Mouse (Mus musculus) lung, postnatal 14 days (tissue): ENCODE data around the gene Tmem175.
"Not testable (repeated sequence)": the region's sequence is repeated elsewhere in the genome, so short reads cannot be mapped to it uniquely, and the experiment has no call there.

Source experiments
- DNase-seq: peaks from one replicate; pipeline ENCODE4 v3.0.0; 2021

Gene Tmem175

GRCm38 (mm10) chr5:108629634-108630483 is at the start of gene Tmem175, which contains the start of gene Gak:
TSS of gene Tmem175 (plus strand) at chr5:108629770.
TSS of gene Gak (minus strand) at chr5:108629755.
- DNase-seq: peak; percentile 93

GRCm38 (mm10) chr5:108581361-108581891 is 48.1 kb upstream of the Tmem175 start:
- no peak for DNase-seq

- DNase-seq: peak; percentile 9
These were observed 29.6 kb upstream of the Tmem175 start for GRCm38 (mm10) chr5:108599923-108600322.

GRCm38 (mm10) chr5:108602537-108602936 is 27.0 kb upstream of the Tmem175 start:
- DNase-seq: no peak

- no peak for DNase-seq
These were observed 19.1 kb upstream of the Tmem175 start for GRCm38 (mm10) chr5:108610426-108610825.

GRCm38 (mm10) chr5:108621870-108622269 is 7.7 kb upstream of the Tmem175 start:
- DNase-seq: no peak

GRCm38 (mm10) chr5:108626050-108626660 is 3.4 kb upstream of the Tmem175 start:
- DNase-seq: no peak

GRCm38 (mm10) chr5:108628891-108629633 is 508 bp upstream of the Tmem175 start:
- no peak for DNase-seq

- no peak for DNase-seq
These were observed 4.1 kb downstream of the Tmem175 start for GRCm38 (mm10) chr5:108633676-108634075.

GRCm38 (mm10) chr5:108634088-108634487 is 4.5 kb downstream of the Tmem175 start:
- not testable (repeated sequence) for DNase-seq

GRCm38 (mm10) chr5:108636172-108636571 is 6.6 kb downstream of the Tmem175 start:
- DNase-seq: no peak

GRCm38 (mm10) chr5:108643674-108644073 is 14.1 kb downstream of the Tmem175 start:
- DNase-seq: no peak

GRCm38 (mm10) chr5:108645651-108646342 is 16.2 kb downstream of the Tmem175 start:
- peak; percentile 15 for DNase-seq

GRCm38 (mm10) chr5:108646343-108646660 is 16.7 kb downstream of the Tmem175 start:
- no peak for DNase-seq

GRCm38 (mm10) chr5:108647311-108647710 is 17.7 kb downstream of the Tmem175 start:
- DNase-seq: no peak

GRCm38 (mm10) chr5:108647820-108648465 is 18.4 kb downstream of the Tmem175 start:
- DNase-seq: no peak

GRCm38 (mm10) chr5:108648937-108649576 is 19.5 kb downstream of the Tmem175 start:
- DNase-seq: no peak

GRCm38 (mm10) chr5:108650341-108650740 is 20.8 kb downstream of the Tmem175 start:
- no peak for DNase-seq

- no peak for DNase-seq
These were observed 21.7 kb downstream of the Tmem175 start for GRCm38 (mm10) chr5:108651136-108651720.

GRCm38 (mm10) chr5:108651823-108652222 is 22.3 kb downstream of the Tmem175 start:
- peak; percentile 73 for DNase-seq

- DNase-seq: no peak
These were observed 23.8 kb downstream of the Tmem175 start for GRCm38 (mm10) chr5:108653341-108653740.
